Mouse (Mus musculus): ENCODE measurements around the gene Eno2. TPM values are rescaled to one million over a fixed set of nuclear protein-coding genes. Genes with fewer than 3 reads are reported as not detected.
"Not testable (repeated sequence)": the region's sequence is repeated elsewhere in the genome, so short reads cannot be mapped to it uniquely, and the experiment has no call there.

The Eno2 gene
- 0.46 TPM in 1 of 2 replicates, not detected in the other for total RNA-seq (2017)

- peak; percentile 52 for ATAC-seq (replicated peaks; ENCODE audit: low read depth, poor library complexity, severe bottlenecking)
Observed at GRCm38 (mm10) chr6:124769101-124769765, at the start of gene Eno2. TSS of gene Eno2 (minus strand) at chr6:124769673.

GRCm38 (mm10) chr6:124817971-124818370 lies 48.5 kb upstream of the Eno2 start:
- ATAC-seq (replicated peaks; ENCODE audit: low read depth, poor library complexity, severe bottlenecking) = peak; percentile 55

GRCm38 (mm10) chr6:124817563-124817962 lies 48.1 kb upstream of the Eno2 start:
- no peak for ATAC-seq (replicated peaks; ENCODE audit: low read depth, poor library complexity, severe bottlenecking)

GRCm38 (mm10) chr6:124817125-124817524 lies 47.7 kb upstream of the Eno2 start:
- ATAC-seq (replicated peaks; ENCODE audit: low read depth, poor library complexity, severe bottlenecking) = no peak

GRCm38 (mm10) chr6:124816611-124817010 lies 47.1 kb upstream of the Eno2 start:
- no peak for ATAC-seq (replicated peaks; ENCODE audit: low read depth, poor library complexity, severe bottlenecking)

- ATAC-seq (replicated peaks; ENCODE audit: low read depth, poor library complexity, severe bottlenecking) = no peak
Observed at GRCm38 (mm10) chr6:124814858-124815774, 45.6 kb upstream of the Eno2 start.

GRCm38 (mm10) chr6:124814448-124814847 lies 45.0 kb upstream of the Eno2 start:
- peak; percentile 4; the same call in 1 of the 2 replicates for ATAC-seq (replicated peaks; ENCODE audit: low read depth, poor library complexity, severe bottlenecking)

GRCm38 (mm10) chr6:124813933-124814332 lies 44.5 kb upstream of the Eno2 start, which contains the start of gene Tpi1:
TSS of gene Tpi1 (minus strand) at chr6:124814296.
- peak; percentile 71 for ATAC-seq (replicated peaks; ENCODE audit: low read depth, poor library complexity, severe bottlenecking)

GRCm38 (mm10) chr6:124813496-124813895 lies 44.0 kb upstream of the Eno2 start:
- peak; percentile 34 for ATAC-seq (replicated peaks; ENCODE audit: low read depth, poor library complexity, severe bottlenecking)

GRCm38 (mm10) chr6:124812848-124813247 lies 43.4 kb upstream of the Eno2 start:
- no peak for ATAC-seq (replicated peaks; ENCODE audit: low read depth, poor library complexity, severe bottlenecking)

- no peak for ATAC-seq (replicated peaks; ENCODE audit: low read depth, poor library complexity, severe bottlenecking)
Observed at GRCm38 (mm10) chr6:124811701-124812560, 42.5 kb upstream of the Eno2 start.

GRCm38 (mm10) chr6:124811403-124811665 lies 41.9 kb upstream of the Eno2 start:
- ATAC-seq (replicated peaks; ENCODE audit: low read depth, poor library complexity, severe bottlenecking) = no peak

GRCm38 (mm10) chr6:124810566-124811402 lies 41.3 kb upstream of the Eno2 start:
- not testable (repeated sequence) for ATAC-seq (replicated peaks; ENCODE audit: low read depth, poor library complexity, severe bottlenecking)

- ATAC-seq (replicated peaks; ENCODE audit: low read depth, poor library complexity, severe bottlenecking) = no peak
Observed at GRCm38 (mm10) chr6:124809775-124810538, 40.5 kb upstream of the Eno2 start.

GRCm38 (mm10) chr6:124809052-124809774 lies 39.7 kb upstream of the Eno2 start:
- ATAC-seq (replicated peaks; ENCODE audit: low read depth, poor library complexity, severe bottlenecking) = peak; percentile 31

GRCm38 (mm10) chr6:124808358-124809012 lies 39.0 kb upstream of the Eno2 start, which contains the start of gene Spsb2:
TSS of gene Spsb2 (plus strand) at chr6:124808661.
- peak; percentile 43 for ATAC-seq (replicated peaks; ENCODE audit: low read depth, poor library complexity, severe bottlenecking)

- ATAC-seq (replicated peaks; ENCODE audit: low read depth, poor library complexity, severe bottlenecking) = no peak
Observed at GRCm38 (mm10) chr6:124807986-124808357, 38.5 kb upstream of the Eno2 start.

GRCm38 (mm10) chr6:124807366-124807765 lies 37.9 kb upstream of the Eno2 start:
- no peak for ATAC-seq (replicated peaks; ENCODE audit: low read depth, poor library complexity, severe bottlenecking)
